Mouse (Mus musculus) intestine, embryonic 14.5 days (tissue): Measurements from ENCODE around the gene Adamts9. TPM values are rescaled to one million over a fixed set of nuclear protein-coding genes. Genes with fewer than 3 reads are reported as not detected.

Experiments
- ATAC-seq: fragments of 200-750 bp; cut with Nextera tagmentation; replicated peaks from 2 replicates; pipeline ENCODE4 v1.8.0; 2017; ENCODE audit warnings: low read depth, moderate number of reproducible peaks, moderate TSS enrichment, moderate library complexity; ENCODE audit not compliant: low FRiP score, low TSS enrichment
- DNase-seq: peaks from one replicate; pipeline ENCODE4 v3.0.0-alpha.2; 2018; ENCODE audit warnings: low spot score
- H3K27ac ChIP-seq: fragments of 300-500 bp; sonication (generic); 2 replicates; pipeline ENCODE4 v1.5.1; 2014; ENCODE audit warnings: low read depth, mild to moderate bottlenecking, control low read depth
- H3K27me3 ChIP-seq: fragments of 300-500 bp; sonication (generic); replicated peaks from 2 replicates; pipeline ENCODE4 v1.6.1; 2014; ENCODE audit warnings: low read length, control low read depth; ENCODE audit not compliant: control insufficient read depth, insufficient read depth
- H3K36me3 ChIP-seq: fragments of 300-500 bp; sonication (generic); 2 replicates; pipeline ENCODE4 v1.6.1; 2014; ENCODE audit warnings: low read length, control low read depth; ENCODE audit not compliant: control insufficient read depth, insufficient read depth
- H3K4me1 ChIP-seq: fragments of 300-500 bp; sonication (generic); replicated peaks from 2 replicates; pipeline ENCODE4 v1.6.1; 2014; ENCODE audit warnings: low read length, control low read depth, mixed read lengths; ENCODE audit not compliant: control insufficient read depth, insufficient read depth
- H3K4me2 ChIP-seq: fragments of 300-500 bp; sonication (generic); 2 replicates; pipeline ENCODE4 v1.6.1; 2014; ENCODE audit warnings: low read length
- H3K4me3 ChIP-seq: fragments of 300-500 bp; sonication (generic); 2 replicates; pipeline ENCODE4 v1.5.1; 2014; ENCODE audit warnings: low read depth, low read length, control low read depth, mixed read lengths
- H3K9ac ChIP-seq: fragments of 300-500 bp; sonication (generic); 2 replicates; pipeline ENCODE4 v1.6.1; 2014; ENCODE audit warnings: mild to moderate bottlenecking, low read length
- H3K9me3 ChIP-seq: fragments of 300-500 bp; sonication (generic); 2 replicates; pipeline ENCODE4 v1.6.1; 2016; ENCODE audit warnings: low read length, control low read depth; ENCODE audit not compliant: control insufficient read depth
- WGBS: fragments of 180-500 bp; shearing (Covaris S2); extraction: QIAGEN DNeasy Blood & Tissue Kit; methylation state at CpG from one replicate; pipeline ENCODE4 v1.1.7; 2014; 5-methylcytosine and 5-hydroxymethylcytosine counted together
- polyA plus RNA-seq: library from polyadenylated mRNA; unstranded; fragments of >200 nt; fragmentation: Nextera tagmentation; extraction: Ambion mirVana; gene quantifications from 2 replicates; pipeline ENCODE4 v1.2.1, GENCODE M21; 2014

Gene Adamts9
- polyA plus RNA-seq, 1 experiment from 2014 or later: 13.6 TPM

DNA sequence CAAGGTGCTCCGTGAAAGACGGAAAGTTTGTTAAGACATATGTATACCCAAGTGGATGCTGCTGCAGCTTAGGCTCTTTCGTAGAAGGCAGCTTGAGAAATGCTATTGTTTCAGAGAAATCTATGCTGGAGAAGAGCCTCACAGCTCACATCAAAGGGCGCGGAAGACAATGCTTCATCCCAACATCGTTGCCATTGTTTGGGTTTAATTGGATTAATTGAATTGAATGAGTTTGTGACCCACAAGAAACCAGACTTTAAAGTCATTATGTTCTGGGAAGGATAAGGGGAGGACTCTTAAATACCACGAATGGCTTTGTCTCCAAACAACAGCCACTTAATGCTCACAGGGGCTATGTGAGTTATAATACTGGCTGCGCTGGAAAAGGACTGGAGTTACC, 125.6 kb downstream of the Adamts9 start:
- Histone ChIP-seq H3K9ac (no peak overlapping the region), H3K36me3 (peaks cover 15% of the 10 kb centered on the region; the same call in 1 of the 2 replicates), H3K4me3 (no peak overlapping the region), H3K4me1 (no peaks in the 10 kb centered on the region; the same call in 1 of the 2 replicates), H3K4me2 (no peak overlapping the region), H3K27me3 (no peaks in the 10 kb centered on the region), H3K27ac (no peak overlapping the region), H3K9me3 (no peaks in the 10 kb centered on the region)
- 73% methylated on average over 8 of the region's 8 CpGs for WGBS
- ATAC-seq (no peak), DNase-seq (no peak)

DNA sequence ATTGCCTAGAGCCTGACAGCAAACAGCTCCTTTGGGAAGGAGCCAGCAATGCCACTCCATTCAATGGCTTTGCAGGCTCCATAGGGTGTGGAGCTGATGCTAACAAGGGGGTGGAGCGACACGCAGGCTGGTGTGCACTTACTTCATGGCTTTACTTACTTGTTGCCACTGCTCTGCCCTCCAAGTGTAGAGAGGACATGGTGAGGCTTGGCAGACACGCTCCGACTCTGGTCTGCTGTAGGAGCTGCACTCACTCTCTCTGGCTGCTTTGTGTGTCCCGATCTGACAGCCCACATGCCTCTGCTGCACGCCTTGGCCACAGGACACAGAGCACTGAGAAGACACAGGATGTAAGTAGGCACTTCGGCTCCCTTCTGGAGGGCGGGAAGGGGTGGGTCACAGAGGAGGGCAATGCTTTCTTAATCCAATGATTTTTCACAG, 127.0 kb downstream of the Adamts9 start, which contains the start of gene A730049H05Rik:
Gene A730049H05Rik (plus strand): TSS at position 168 of the 441 bp plus-strand sequence.
- no peak for DNase-seq
- H3K27ac ChIP-seq: no peak within 1 kb of the TSS
- no peaks in the 10 kb centered on the region for H3K9me3 ChIP-seq
- H3K27me3 ChIP-seq: no peaks in the 10 kb centered on the region
- no peak within 1 kb of the TSS for H3K9ac ChIP-seq
- no peak within 1 kb of the TSS for H3K4me2 ChIP-seq
- WGBS: 15% methylated on average over 8 of the region's 8 CpGs
- ATAC-seq: no peak
- H3K4me3 ChIP-seq: no peak within 1 kb of the TSS
- no peaks in the 10 kb centered on the region; the same call in 1 of the 2 replicates for H3K4me1 ChIP-seq
- peaks cover 15% of the 10 kb centered on the region; the same call in 1 of the 2 replicates for H3K36me3 ChIP-seq

DNA sequence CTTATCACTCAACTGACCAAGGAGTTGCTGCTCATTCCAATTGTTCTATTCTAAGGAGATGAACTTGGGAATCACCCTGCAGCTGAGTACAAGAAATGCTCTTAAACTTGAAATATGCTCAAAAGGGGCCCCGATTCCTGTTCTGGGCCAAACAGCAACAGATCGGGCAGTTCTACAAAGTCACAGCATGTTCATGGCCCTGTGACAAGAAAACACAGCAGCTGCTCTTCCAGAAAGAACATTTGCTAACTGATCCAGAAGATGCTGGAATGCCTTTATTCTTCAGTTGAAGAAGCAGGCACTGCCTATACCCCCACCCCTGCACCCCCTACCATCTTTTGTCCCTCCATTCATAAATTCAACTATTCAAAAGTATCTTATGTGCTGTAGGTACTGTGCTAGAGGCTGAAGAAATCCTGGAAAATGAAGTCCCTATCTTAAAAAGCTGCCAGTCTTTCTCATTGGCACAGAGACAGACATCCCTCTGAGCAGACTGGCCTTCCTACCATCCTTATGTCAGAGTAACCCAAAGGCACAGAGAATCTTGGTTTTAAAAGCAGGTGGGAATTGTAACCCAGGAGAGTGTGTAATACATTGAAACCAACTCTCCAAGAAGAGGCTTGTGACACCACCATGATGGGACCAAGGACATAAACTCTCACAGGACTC, 130.5 kb downstream of the Adamts9 start:
- Histone ChIP-seq H3K36me3 (peaks cover 15% of the 10 kb centered on the region; the same call in 1 of the 2 replicates), H3K27ac (no peak overlapping the region)
- 58% methylated on average over 2 of the region's 2 CpGs for WGBS

DNA sequence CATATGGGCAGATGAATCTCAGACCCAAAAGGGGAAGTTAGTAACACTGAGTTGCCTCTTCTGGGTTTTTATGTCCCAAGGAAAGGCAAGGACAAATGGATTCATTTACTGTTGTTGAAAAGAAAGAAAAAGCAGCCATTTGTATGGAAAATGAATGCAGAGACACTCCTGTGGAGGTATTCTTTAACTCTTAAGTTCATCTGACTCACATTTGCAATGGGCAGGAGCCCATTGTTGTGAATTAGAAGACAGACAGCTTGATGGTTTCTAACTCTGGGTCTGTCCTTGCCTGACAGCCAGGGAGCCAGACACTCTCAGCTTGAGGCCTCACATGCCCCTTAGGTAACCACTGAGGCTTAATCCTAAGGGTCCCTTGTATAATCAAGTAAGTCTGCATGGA, 131.7 kb downstream of the Adamts9 start:
- Histone ChIP-seq H3K9ac (no peak overlapping the region), H3K27me3 (no peaks in the 10 kb centered on the region), H3K4me1 (no peaks in the 10 kb centered on the region; the same call in 1 of the 2 replicates), H3K36me3 (peaks cover 18% of the 10 kb centered on the region), H3K4me3 (no peak overlapping the region), H3K4me2 (no peak overlapping the region), H3K27ac (no peak overlapping the region), H3K9me3 (no peaks in the 10 kb centered on the region)
- ATAC-seq (no peak), DNase-seq (no peak)

More for the DNA sequence above, 130.5 kb downstream of the Adamts9 start:
- ATAC-seq: no peak
- Histone ChIP-seq H3K27me3 (no peaks in the 10 kb centered on the region), H3K4me1 (no peaks in the 10 kb centered on the region; the same call in 1 of the 2 replicates), H3K4me2 (no peak overlapping the region), H3K4me3 (no peak overlapping the region), H3K9me3 (no peaks in the 10 kb centered on the region), H3K9ac (no peak overlapping the region)
- DNase-seq: no peak

DNA sequence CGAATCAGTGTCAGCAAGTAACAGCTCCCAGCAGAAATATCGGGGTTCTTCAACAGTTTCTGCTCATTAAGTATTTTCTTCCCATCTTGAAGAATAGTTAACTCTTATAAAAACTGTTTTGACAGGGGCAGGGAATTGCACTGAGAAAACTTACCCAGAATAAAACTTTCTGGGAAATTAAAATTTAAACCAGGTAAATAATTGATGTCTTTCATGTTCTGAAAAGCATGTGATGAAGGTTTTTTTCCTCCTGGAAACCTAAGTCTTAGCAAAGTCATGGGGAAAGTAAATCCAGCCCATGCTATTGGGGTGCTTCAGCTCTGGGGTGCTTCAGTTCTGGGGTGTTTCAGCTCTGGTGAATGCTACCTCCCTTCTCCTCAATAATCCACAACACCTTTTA, 132.7 kb downstream of the Adamts9 start:
- DNase-seq: no peak
- Histone ChIP-seq H3K9ac (no peak overlapping the region), H3K36me3 (peaks cover 26% of the 10 kb centered on the region), H3K9me3 (no peaks in the 10 kb centered on the region), H3K27me3 (no peaks in the 10 kb centered on the region), H3K27ac (no peak overlapping the region), H3K4me2 (no peak overlapping the region), H3K4me3 (no peak overlapping the region), H3K4me1 (no peaks in the 10 kb centered on the region)
- no peak for ATAC-seq
- 94% methylated on average over 2 of the region's 2 CpGs for WGBS

DNA sequence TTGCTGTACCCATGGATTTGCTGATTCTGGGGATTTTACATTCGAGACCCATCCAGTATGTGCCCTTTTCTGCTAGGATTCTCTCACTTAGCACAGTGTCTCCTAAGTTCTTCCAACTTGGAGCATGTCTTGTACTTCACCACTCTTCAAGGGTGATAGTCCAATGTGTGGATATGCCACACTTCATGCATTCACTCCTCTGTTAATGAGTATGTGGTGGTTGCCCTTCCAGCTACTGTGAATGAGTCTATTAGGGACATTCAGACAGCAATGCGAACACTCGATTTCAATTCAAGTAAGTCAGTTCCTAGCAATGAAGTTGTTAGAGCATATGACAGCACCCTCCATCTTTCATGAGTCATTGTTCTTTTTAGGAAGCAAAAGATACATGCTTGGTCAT, 133.5 kb downstream of the Adamts9 start:
- DNase-seq (no peak), ATAC-seq (no peak)
- H3K4me3 ChIP-seq: no peak overlapping the region
- H3K4me2 ChIP-seq: no peak overlapping the region
- peaks cover 32% of the 10 kb centered on the region for H3K36me3 ChIP-seq
- 92% methylated on average over 3 of the region's 3 CpGs for WGBS
- H3K27me3 ChIP-seq: no peaks in the 10 kb centered on the region
- no peaks in the 10 kb centered on the region for H3K4me1 ChIP-seq
- H3K9ac ChIP-seq: no peak overlapping the region
- H3K9me3 ChIP-seq: no peaks in the 10 kb centered on the region
- H3K27ac ChIP-seq: no peak overlapping the region

DNA sequence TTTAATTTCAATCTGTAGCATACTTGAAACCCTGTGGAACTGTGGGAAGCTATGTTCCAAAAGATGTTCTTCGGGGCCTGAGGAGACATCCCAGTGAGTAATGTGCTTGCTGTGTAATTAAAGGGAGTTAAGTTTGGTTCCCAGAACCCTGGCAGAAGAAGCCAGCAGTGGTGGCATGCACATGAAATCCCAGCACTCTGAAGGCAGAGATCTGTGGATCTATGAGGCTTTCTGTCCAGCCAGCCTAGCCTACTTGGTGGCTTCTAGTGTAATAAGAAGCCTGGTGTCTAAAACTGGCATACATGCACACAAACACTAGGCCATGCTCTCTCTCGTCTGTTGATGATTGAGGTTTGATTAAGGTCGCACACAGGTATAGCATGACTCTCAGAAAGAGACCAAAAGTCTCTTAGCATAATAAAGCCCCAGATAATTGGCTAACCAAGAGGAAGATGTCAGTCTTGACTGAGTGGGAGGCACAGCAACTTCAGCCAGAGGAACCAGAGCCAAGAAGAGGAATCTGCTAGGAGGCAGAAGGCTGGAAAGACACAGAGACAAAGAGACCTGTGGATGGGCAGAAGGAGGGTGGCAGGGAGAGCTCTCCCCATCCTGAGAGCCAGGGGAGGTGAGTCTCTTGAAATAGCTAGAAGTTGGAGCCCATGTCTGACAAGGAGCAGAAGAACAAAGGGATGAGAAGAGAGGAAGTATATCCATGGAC, 138.9 kb downstream of the Adamts9 start:
- Histone ChIP-seq H3K4me2 (no peak overlapping the region), H3K27me3 (no peaks in the 10 kb centered on the region), H3K9me3 (no peaks in the 10 kb centered on the region), H3K9ac (no peak overlapping the region), H3K27ac (no peak overlapping the region), H3K36me3 (peaks cover 23% of the 10 kb centered on the region), H3K4me1 (peaks cover 11% of the 10 kb centered on the region; the same call in 1 of the 2 replicates), H3K4me3 (no peak overlapping the region)
- WGBS: 82% methylated on average over 3 of the region's 3 CpGs
- ATAC-seq (no peak), DNase-seq (no peak)

DNA sequence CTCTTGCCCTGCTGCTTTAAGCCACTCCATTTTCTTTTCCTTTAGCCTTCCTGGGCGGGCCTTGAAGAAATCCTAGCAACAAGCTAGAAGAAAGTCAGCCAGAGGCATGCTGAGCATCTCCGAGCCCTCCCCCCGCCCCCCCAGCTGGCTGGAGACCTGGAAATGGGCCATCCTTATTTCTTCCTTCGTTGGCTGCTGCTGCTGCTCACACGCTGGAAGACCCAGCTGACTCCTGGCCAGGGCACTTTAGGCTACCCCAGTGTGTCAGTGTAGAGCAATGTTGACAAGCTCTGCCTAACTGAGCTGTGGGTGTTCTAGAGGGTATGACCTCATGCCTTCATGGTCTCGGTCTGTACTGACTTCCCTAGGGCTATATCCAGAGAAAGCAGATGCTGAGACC, 140.1 kb downstream of the Adamts9 start:
- peak overlapping the region; percentile 23; the same call in 1 of the 2 replicates for H3K27ac ChIP-seq
- H3K4me1 ChIP-seq: peaks cover 11% of the 10 kb centered on the region; the same call in 1 of the 2 replicates
- DNase-seq: no peak
- WGBS: 50% methylated on average over 6 of the region's 6 CpGs
- no peak overlapping the region for H3K9ac ChIP-seq
- no peak overlapping the region for H3K4me2 ChIP-seq
- H3K9me3 ChIP-seq: no peaks in the 10 kb centered on the region
- peaks cover 23% of the 10 kb centered on the region for H3K36me3 ChIP-seq
- H3K27me3 ChIP-seq: no peaks in the 10 kb centered on the region
- H3K4me3 ChIP-seq: no peak overlapping the region
- ATAC-seq: no peak
